Mouse (Mus musculus): ENCODE data around the gene Sh3bgrl3. TPM values are rescaled to one million over a fixed set of nuclear protein-coding genes. Genes with fewer than 3 reads are reported as not detected.

Sh3bgrl3 gene
- polyA plus RNA-seq, 1 experiment = 262 TPM

- Histone ChIP-seq H3K27me3 (ENCODE audit: control insufficient read depth, insufficient read depth, insufficient read length) (no peaks in the 10 kb centered on the region), H3K4me2 (ENCODE audit: low read depth) (no peak overlapping the region), H3K79me2 (ENCODE audit: control insufficient read depth, insufficient read depth) (no peaks in the 10 kb centered on the region), H3ac (ENCODE audit: control insufficient read depth, insufficient read length) (no peak overlapping the region), H3K4me3 (no peak overlapping the region), H3K36me3 (ENCODE audit: control insufficient read depth, insufficient read depth) (no peaks in the 10 kb centered on the region)
- TF ChIP-seq POLR2A (IDR thresholded peaks at IDR 0.05; ENCODE audit: insufficient read length, low read depth) = no peak
- no peak for TF ChIP-seq USF1 (IDR thresholded peaks at IDR 0.05; ENCODE audit: low read depth)
Measured at GRCm38 (mm10) chr4:134107730-134108129, 20.9 kb downstream of the Sh3bgrl3 start.

- Histone ChIP-seq H3K4me2 (ENCODE audit: low read depth) (no peak overlapping the region), H3K4me3 (no peak overlapping the region), H3K27me3 (ENCODE audit: control insufficient read depth, insufficient read depth, insufficient read length) (no peaks in the 10 kb centered on the region), H3ac (ENCODE audit: control insufficient read depth, insufficient read length) (no peak overlapping the region), H3K36me3 (ENCODE audit: control insufficient read depth, insufficient read depth) (no peaks in the 10 kb centered on the region), H3K79me2 (ENCODE audit: control insufficient read depth, insufficient read depth) (no peaks in the 10 kb centered on the region)
- TF ChIP-seq TCF3 (IDR thresholded peaks at IDR 0.05; ENCODE audit: insufficient read length, low read depth) = no peak
- no peak for TF ChIP-seq USF1 (IDR thresholded peaks at IDR 0.05; ENCODE audit: low read depth)
- TF ChIP-seq TCF12 (IDR thresholded peaks at IDR 0.05; ENCODE audit: insufficient read depth, poor library complexity, severe bottlenecking) = no peak
- no peak for TF ChIP-seq POLR2A (IDR thresholded peaks at IDR 0.05; ENCODE audit: insufficient read length, low read depth)
- no peak for TF ChIP-seq REST (IDR thresholded peaks at IDR 0.05; ENCODE audit: insufficient read depth, insufficient read length)
- no peak for TF ChIP-seq MAX (IDR thresholded peaks at IDR 0.05; ENCODE audit: low read depth)
- no peak for TF ChIP-seq SRF (IDR thresholded peaks at IDR 0.05; ENCODE audit: control insufficient read depth, insufficient read length, low read depth)
- no peak for TF ChIP-seq POLR2AphosphoS2 (IDR thresholded peaks at IDR 0.05; ENCODE audit: insufficient read length, low read depth)
- no peak for TF ChIP-seq CEBPB (IDR thresholded peaks at IDR 0.05; ENCODE audit: insufficient read depth, poor library complexity, severe bottlenecking)
- TF ChIP-seq E2F4 (IDR thresholded peaks at IDR 0.05; ENCODE audit: insufficient read depth) = no peak
Measured at GRCm38 (mm10) chr4:134106105-134106504, 22.5 kb downstream of the Sh3bgrl3 start.

GRCm38 (mm10) chr4:134102742-134103119 is 25.9 kb downstream of the Sh3bgrl3 start:
- no peaks in the 10 kb centered on the region for H3K79me2 ChIP-seq (ENCODE audit: control insufficient read depth, insufficient read depth)
- H3ac ChIP-seq (ENCODE audit: control insufficient read depth, insufficient read length) = peak overlapping the region; percentile 61
- no peaks in the 10 kb centered on the region for H3K36me3 ChIP-seq (ENCODE audit: control insufficient read depth, insufficient read depth)
- no peaks in the 10 kb centered on the region for H3K27me3 ChIP-seq (ENCODE audit: control insufficient read depth, insufficient read depth, insufficient read length)
- H3K4me2 ChIP-seq (ENCODE audit: low read depth) = peak overlapping the region; percentile 76
- TF ChIP-seq USF1 (IDR thresholded peaks at IDR 0.05; ENCODE audit: low read depth) = no peak
- no peak for TF ChIP-seq POLR2A (IDR thresholded peaks at IDR 0.05; ENCODE audit: insufficient read length, low read depth)
- no peak for TF ChIP-seq MYOG (IDR thresholded peaks at IDR 0.05; ENCODE audit: control insufficient read depth in 1 of 3, insufficient read depth in 1 of 3, insufficient read length in 2 of 3, low read depth in 2 of 3)
- no peak for TF ChIP-seq MAX (IDR thresholded peaks at IDR 0.05; ENCODE audit: low read depth)
- no peak for TF ChIP-seq SRF (IDR thresholded peaks at IDR 0.05; ENCODE audit: control insufficient read depth, insufficient read length, low read depth)
- TF ChIP-seq E2F4 (IDR thresholded peaks at IDR 0.05; ENCODE audit: insufficient read depth) = no peak
- no peak for TF ChIP-seq POLR2AphosphoS2 (IDR thresholded peaks at IDR 0.05; ENCODE audit: insufficient read length, low read depth)
- TF ChIP-seq CEBPB (IDR thresholded peaks at IDR 0.05; ENCODE audit: insufficient read depth, poor library complexity, severe bottlenecking) = no peak
- no peak for TF ChIP-seq TCF3 (IDR thresholded peaks at IDR 0.05; ENCODE audit: insufficient read length, low read depth)
- TF ChIP-seq TCF12 (IDR thresholded peaks at IDR 0.05; ENCODE audit: insufficient read depth, poor library complexity, severe bottlenecking) = no peak
- TF ChIP-seq MYOD1 (IDR thresholded peaks at IDR 0.05; ENCODE audit: control insufficient read depth in 1 of 3, insufficient read length in 2 of 3, low read depth in 2 of 3) = no peak
- no peak for TF ChIP-seq REST (IDR thresholded peaks at IDR 0.05; ENCODE audit: insufficient read depth, insufficient read length)
- H3K4me3 ChIP-seq = peak overlapping the region; percentile 25

- Histone ChIP-seq H3ac (ENCODE audit: control insufficient read depth, insufficient read length) (peak within 1 kb of the TSS; percentile 61), H3K4me3 (peak within 1 kb of the TSS; percentile 25), H3K27me3 (ENCODE audit: control insufficient read depth, insufficient read depth, insufficient read length) (no peaks in the 10 kb centered on the region), H3K4me2 (ENCODE audit: low read depth) (peak within 1 kb of the TSS; percentile 76), H3K79me2 (ENCODE audit: control insufficient read depth, insufficient read depth) (no peaks in the 10 kb centered on the region), H3K36me3 (ENCODE audit: control insufficient read depth, insufficient read depth) (no peaks in the 10 kb centered on the region)
- TF ChIP-seq TCF3 (IDR thresholded peaks at IDR 0.05; ENCODE audit: insufficient read length, low read depth) (no peak), MAX (IDR thresholded peaks at IDR 0.05; ENCODE audit: low read depth) (no peak), SRF (IDR thresholded peaks at IDR 0.05; ENCODE audit: control insufficient read depth, insufficient read length, low read depth) (no peak), POLR2AphosphoS2 (IDR thresholded peaks at IDR 0.05; ENCODE audit: insufficient read length, low read depth) (no peak), USF1 (IDR thresholded peaks at IDR 0.05; ENCODE audit: low read depth) (peak; percentile 59), REST (IDR thresholded peaks at IDR 0.05; ENCODE audit: insufficient read depth, insufficient read length) (no peak), E2F4 (IDR thresholded peaks at IDR 0.05; ENCODE audit: insufficient read depth) (no peak), POLR2A (IDR thresholded peaks at IDR 0.05; ENCODE audit: insufficient read length, low read depth) (peak; percentile 29), MYOG (IDR thresholded peaks at IDR 0.05; ENCODE audit: control insufficient read depth in 1 of 3, insufficient read depth in 1 of 3, insufficient read length in 2 of 3, low read depth in 2 of 3) (no peak), TCF12 (IDR thresholded peaks at IDR 0.05; ENCODE audit: insufficient read depth, poor library complexity, severe bottlenecking) (no peak), CEBPB (IDR thresholded peaks at IDR 0.05; ENCODE audit: insufficient read depth, poor library complexity, severe bottlenecking) (no peak), MYOD1 (IDR thresholded peaks at IDR 0.05; ENCODE audit: control insufficient read depth in 1 of 3, insufficient read length in 2 of 3, low read depth in 2 of 3) (no peak)
Measured at GRCm38 (mm10) chr4:134101979-134102741, 26.4 kb downstream of the Sh3bgrl3 start, which contains the start of gene Ubxn11. TSS of gene Ubxn11 (plus strand) at chr4:134102570.

DNA sequence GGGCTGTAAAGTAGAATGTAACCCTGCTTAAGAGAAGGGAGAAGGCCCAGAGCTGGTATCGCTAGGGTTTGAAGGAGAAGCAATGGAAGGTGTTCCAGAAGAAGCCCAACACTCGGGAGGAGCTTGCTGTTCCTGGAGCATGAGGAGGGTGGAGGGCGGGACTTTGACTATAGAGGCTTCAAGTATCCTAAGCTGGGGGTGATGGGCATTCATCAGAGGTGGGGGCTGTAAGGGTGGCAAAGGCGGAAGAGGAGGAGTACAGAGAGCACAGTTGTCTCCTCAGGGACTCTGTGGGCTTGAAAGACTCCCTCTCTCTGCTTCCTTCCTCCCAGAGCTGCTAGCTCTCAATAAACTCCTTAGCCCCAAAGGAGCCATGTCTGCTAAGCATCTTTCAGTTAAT is 28.3 kb downstream of the Sh3bgrl3 start:
- TF ChIP-seq MYOD1 (IDR thresholded peaks at IDR 0.05; ENCODE audit: control insufficient read depth in 1 of 3, insufficient read length in 2 of 3, low read depth in 2 of 3) = no peak
- no peak for TF ChIP-seq USF1 (IDR thresholded peaks at IDR 0.05; ENCODE audit: low read depth)
- TF ChIP-seq REST (IDR thresholded peaks at IDR 0.05; ENCODE audit: insufficient read depth, insufficient read length) = no peak
- no peak for TF ChIP-seq POLR2AphosphoS2 (IDR thresholded peaks at IDR 0.05; ENCODE audit: insufficient read length, low read depth)
- TF ChIP-seq MYOG (IDR thresholded peaks at IDR 0.05; ENCODE audit: control insufficient read depth in 1 of 3, insufficient read depth in 1 of 3, insufficient read length in 2 of 3, low read depth in 2 of 3) = no peak
- no peak for TF ChIP-seq TCF12 (IDR thresholded peaks at IDR 0.05; ENCODE audit: insufficient read depth, poor library complexity, severe bottlenecking)
- TF ChIP-seq E2F4 (IDR thresholded peaks at IDR 0.05; ENCODE audit: insufficient read depth) = no peak
- TF ChIP-seq CEBPB (IDR thresholded peaks at IDR 0.05; ENCODE audit: insufficient read depth, poor library complexity, severe bottlenecking) = no peak
- TF ChIP-seq TCF3 (IDR thresholded peaks at IDR 0.05; ENCODE audit: insufficient read length, low read depth) = no peak
- no peak for TF ChIP-seq SRF (IDR thresholded peaks at IDR 0.05; ENCODE audit: control insufficient read depth, insufficient read length, low read depth)
- no peak for TF ChIP-seq POLR2A (IDR thresholded peaks at IDR 0.05; ENCODE audit: insufficient read length, low read depth)
- no peak for TF ChIP-seq MAX (IDR thresholded peaks at IDR 0.05; ENCODE audit: low read depth)
- no peak overlapping the region for H3K4me2 ChIP-seq (ENCODE audit: low read depth)
- H3K79me2 ChIP-seq (ENCODE audit: control insufficient read depth, insufficient read depth) = no peaks in the 10 kb centered on the region
- no peak overlapping the region for H3ac ChIP-seq (ENCODE audit: control insufficient read depth, insufficient read length)
- H3K4me3 ChIP-seq = no peak overlapping the region
- no peaks in the 10 kb centered on the region for H3K27me3 ChIP-seq (ENCODE audit: control insufficient read depth, insufficient read depth, insufficient read length)
- H3K36me3 ChIP-seq (ENCODE audit: control insufficient read depth, insufficient read depth) = no peaks in the 10 kb centered on the region

Data from myocyte (in vitro differentiated cells).